Mouse (Mus musculus) CH12.LX (cell line): ENCODE results near the gene Cebpe. TPM values are rescaled to one million over a fixed set of nuclear protein-coding genes. Genes with fewer than 3 reads are reported as not detected.

Experiments
- DNase-seq: peaks from one replicate; pipeline ENCODE4 v3.0.0-alpha.2; 2013; ENCODE audit errors: extremely low read depth
- H3K27ac ChIP-seq: 2 replicates; pipeline ENCODE4 v1.5.1; 2012; ENCODE audit warnings: low read depth, mild to moderate bottlenecking, control low read depth, moderate library complexity; ENCODE audit not compliant: insufficient read depth
- H3K27me3 ChIP-seq: replicated peaks from 2 replicates; pipeline ENCODE3; 2012; ENCODE audit warnings: inconsistent platforms
- H3K36me3 ChIP-seq, 2 experiments: replicated peaks in 1 of 2; 2 replicates each; pipeline versions ENCODE3 to v1.6.1; 2012; ENCODE audit warnings: inconsistent platforms in 1 of 2, low read length in 1 of 2, mild to moderate bottlenecking in 1 of 2, mixed read lengths in 1 of 2, moderate library complexity in 1 of 2; ENCODE audit not compliant: control insufficient read depth in 1 of 2, insufficient read depth in 1 of 2
- H3K4me1 ChIP-seq, 2 experiments: 2 replicates each; pipeline ENCODE4 v1.6.1; 2012; ENCODE audit warnings: inconsistent platforms in 1 of 2, moderate library complexity in 1 of 2; ENCODE audit not compliant: insufficient read depth in 2 of 2, control insufficient read depth in 1 of 2
- H3K4me2 ChIP-seq: 2 replicates; pipeline ENCODE4 v1.6.1; 2012; ENCODE audit warnings: low read depth, mild to moderate bottlenecking, control low read depth; ENCODE audit not compliant: poor library complexity, insufficient read depth, severe bottlenecking
- H3K4me3 ChIP-seq, 3 experiments: fragments of 150-350 bp in 1 of 3; sonication (generic) in 1 of 3; replicated peaks in 1 of 3; 2 replicates each; pipeline versions ENCODE3 to v1.5.1; 2011 to 2012; ENCODE audit warnings: low read depth in 2 of 3, low read length in 2 of 3, mild to moderate bottlenecking in 2 of 3, moderate library complexity in 2 of 3, control low read depth in 1 of 3, improper control_type of control experiment in 1 of 3, inconsistent platforms in 1 of 3, mixed read lengths in 1 of 3; ENCODE audit not compliant: poor library complexity in 1 of 3
- H3K79me2 ChIP-seq: replicated peaks from 2 replicates; pipeline ENCODE4 v1.6.1; 2012; ENCODE audit warnings: mild to moderate bottlenecking, moderate library complexity; ENCODE audit not compliant: control insufficient read depth, poor library complexity, insufficient read depth, severe bottlenecking; ENCODE audit errors: extremely low read depth
- H3K9ac ChIP-seq: 2 replicates; pipeline ENCODE4 v1.6.1; 2012; ENCODE audit warnings: low read depth, mild to moderate bottlenecking, control low read depth, moderate library complexity; ENCODE audit not compliant: insufficient read depth
- H3K9me3 ChIP-seq: replicated peaks from 2 replicates; pipeline ENCODE3; 2012; ENCODE audit warnings: low read length, inconsistent platforms, mixed read lengths
- CHD1 ChIP-seq: IDR thresholded peaks from 2 replicates; pipeline ENCODE4 v1.6.1; 2012; ENCODE audit warnings: low read depth, low read length, improper control_type of control experiment, inconsistent platforms
- CHD2 ChIP-seq: IDR thresholded peaks from 2 replicates; pipeline ENCODE4 v1.6.1; 2011; ENCODE audit warnings: low read length, improper control_type of control experiment
- CTCF ChIP-seq, 2 experiments: IDR thresholded peaks in 1 of 2; conservative IDR thresholded peaks in 1 of 2; 2 replicates each; pipeline ENCODE4 v1.5.1; 2011 to 2012; ENCODE audit warnings: low read depth in 2 of 2, low read length in 2 of 2, improper control_type of control experiment in 1 of 2, inconsistent platforms in 1 of 2, mild to moderate bottlenecking in 1 of 2, moderate library complexity in 1 of 2
- EP300 ChIP-seq: IDR thresholded peaks from 2 replicates; pipeline ENCODE4 v1.6.1; 2011; ENCODE audit warnings: low read length, improper control_type of control experiment
- MAZ ChIP-seq: IDR thresholded peaks from 2 replicates; pipeline ENCODE4 v1.6.1; 2012; ENCODE audit warnings: low read depth, mild to moderate bottlenecking, inconsistent platforms, low read length, improper control_type of control experiment, moderate library complexity
- PAX5 ChIP-seq: IDR thresholded peaks from 2 replicates; pipeline ENCODE4 v1.6.1; 2012; ENCODE audit warnings: low read length, inconsistent platforms, mixed read lengths
- RAD21 ChIP-seq: IDR thresholded peaks from 2 replicates; pipeline ENCODE4 v1.6.1; 2011; ENCODE audit warnings: low read depth, mild to moderate bottlenecking, low read length, improper control_type of control experiment, moderate library complexity
- SIN3A ChIP-seq: IDR thresholded peaks from 2 replicates; pipeline ENCODE4 v1.6.1; 2012; ENCODE audit warnings: low read length, improper control_type of control experiment, inconsistent platforms
- SMC3 ChIP-seq: IDR thresholded peaks from 2 replicates; pipeline ENCODE4 v1.6.1; 2011; ENCODE audit warnings: low read depth, low read length, improper control_type of control experiment
- TCF12 ChIP-seq: IDR thresholded peaks from 2 replicates; pipeline ENCODE4 v1.6.1; 2014; ENCODE audit warnings: low read depth, mild to moderate bottlenecking, inconsistent platforms, low read length, improper control_type of control experiment
- UBTF ChIP-seq: IDR thresholded peaks from 2 replicates; pipeline ENCODE4 v1.6.1; 2012; ENCODE audit warnings: low read depth, mild to moderate bottlenecking, inconsistent platforms, low read length, improper control_type of control experiment, moderate library complexity
- ZC3H11A ChIP-seq: IDR thresholded peaks from 2 replicates; pipeline ENCODE4 v1.6.1; 2012; ENCODE audit warnings: low read depth, mild to moderate bottlenecking, inconsistent platforms, low read length, improper control_type of control experiment
- ZNF384 ChIP-seq: IDR thresholded peaks from 2 replicates; pipeline ENCODE4 v1.6.1; 2012; ENCODE audit warnings: low read depth, low read length, improper control_type of control experiment, inconsistent platforms
- dilution Hi-C: fragments of 300-500 bp; cut with MboI; formaldehyde crosslinking; loops from 2 replicates; pipeline ENCODE4 v1.14.3; 2020; ENCODE audit warnings: low sequenced_read_pairs; ENCODE audit not compliant: extremely low pct_unique_long_range_greater_than_20kb, extremely low pct_ligation_motif_present
- in situ Hi-C: fragments of 300-500 bp; cut with MboI; formaldehyde crosslinking; loops from 3 replicates; pipeline ENCODE4 v1.14.3; 2019; ENCODE audit warnings: low sequenced_read_pairs, low pct_ligation_motif_present, low pct_unique_long_range_greater_than_20kb, mixed read lengths
- polyA plus RNA-seq: library from polyadenylated mRNA; unstranded; fragments of >175 nt; gene quantifications from 2 replicates; pipeline ENCODE4 v1.2.1, GENCODE M21; 2012; ENCODE audit warnings: low read depth; ENCODE audit not compliant: insufficient read length
- total RNA-seq, 2 experiments: library from RNA; depleted of rRNA; stranded (reverse); fragments of 300-350 nt in 1 of 2; fragments of >200 nt in 1 of 2; gene quantifications; 2 replicates each; pipeline ENCODE4 v1.2.3; 2012 to 2014

Cebpe gene
- total and polyA plus RNA-seq, 3 experiments: 0.34 TPM; not detected in 2

- Histone ChIP-seq H3K79me2 (peaks cover 2% of the 10 kb centered on the region), H3K27me3 (no peaks in the 10 kb centered on the region), H3K9me3 (no peaks in the 10 kb centered on the region), H3K4me3 (no peak overlapping the region), H3K4me2 (no peak overlapping the region), H3K27ac (no peak overlapping the region), H3K36me3 (peaks cover 45 to 83% of the 10 kb centered on the region in 2 experiments), H3K4me1 (no peaks in the 10 kb centered on the region; a peak in 1 of 4 replicates), H3K9ac (no peak overlapping the region)
- peak; percentile 36 for DNase-seq
- dilution Hi-C loops (no loop called here), in situ Hi-C loops (no loop called here)
- TF ChIP-seq PAX5 (no peak), RAD21 (peak; percentile 41), CTCF (conservative IDR thresholded peaks at IDR 0.05 in 1 of 2, IDR thresholded peaks at IDR 0.05 in 1 of 2; ENCODE audit: low read depth in 2 of 2, low read length in 2 of 2) (peak; percentile 66 to 69; a peak in 3 of 4 replicates), SMC3 (peak; percentile 58), UBTF (no peak)
Measured at GRCm38 (mm10) chr14:54669381-54669780, 42.6 kb downstream of the Cebpe start.

- H3K4me2 ChIP-seq: no peak overlapping the region
- no peak overlapping the region for H3K9ac ChIP-seq
- no peak overlapping the region for H3K4me3 ChIP-seq
- no peaks in the 10 kb centered on the region for H3K27me3 ChIP-seq
- in situ Hi-C loops (no loop called here), dilution Hi-C loops (no loop called here)
- H3K9me3 ChIP-seq: no peaks in the 10 kb centered on the region
- no peak for DNase-seq
- peaks cover 73 to 94% of the 10 kb centered on the region in 2 experiments for H3K36me3 ChIP-seq
- no peaks in the 10 kb centered on the region; the same call in none of the 2 replicates for H3K79me2 ChIP-seq
- TF ChIP-seq CHD1 (no peak), SMC3 (no peak), CHD2 (no peak), TCF12 (no peak), UBTF (no peak), MAZ (no peak), EP300 (no peak), ZC3H11A (no peak), ZNF384 (no peak), RAD21 (no peak), SIN3A (no peak)
- H3K4me1 ChIP-seq: no peaks in the 10 kb centered on the region
- no peak overlapping the region for H3K27ac ChIP-seq
Measured at GRCm38 (mm10) chr14:54664477-54665222, 47.3 kb downstream of the Cebpe start.

Other genes with a start within 250 kb of the Cebpe start
Only the 20 nearest of the 24 such genes appear.
- gene Prmt5, start 194.6 kb downstream of the Cebpe start, total RNA-seq (2012; rRNA removed): 157 and 159 TPM in 2 replicates
- 106 and 110 TPM in 2 replicates for gene Prmt5, start 194.6 kb downstream of the Cebpe start, total RNA-seq (2014; rRNA removed)
- gene Prmt5, start 194.6 kb downstream of the Cebpe start, polyA plus RNA-seq: 185 and 206 TPM in 2 replicates
- gene Haus4, start 157.6 kb downstream of the Cebpe start, total RNA-seq (2012; rRNA removed): 65.5 and 71.8 TPM in 2 replicates
- gene Haus4, start 157.6 kb downstream of the Cebpe start, total RNA-seq (2014; rRNA removed): 88.6 and 94.3 TPM in 2 replicates
- gene Haus4, start 157.6 kb downstream of the Cebpe start, polyA plus RNA-seq: 109 and 116 TPM in 2 replicates
- gene Ajuba, start 134.6 kb downstream of the Cebpe start, total RNA-seq (2012; rRNA removed): 0.13 TPM in 1 of 2 replicates, not detected in the other
- gene Ajuba, start 134.6 kb downstream of the Cebpe start, total RNA-seq (2014; rRNA removed): 0.09 TPM in 1 of 2 replicates, not detected in the other
- gene Ajuba, start 134.6 kb downstream of the Cebpe start, polyA plus RNA-seq: 0.18 and 0.34 TPM in 2 replicates
- gene 4931414P19Rik, start 106.2 kb downstream of the Cebpe start, total RNA-seq (2012; rRNA removed): 2.9 and 3.6 TPM in 2 replicates
- gene 4931414P19Rik, start 106.2 kb downstream of the Cebpe start, total RNA-seq (2014; rRNA removed): 1.5 TPM in 2 replicates
- gene 4931414P19Rik, start 106.2 kb downstream of the Cebpe start, polyA plus RNA-seq: 2.7 and 3.8 TPM in 2 replicates
- gene Psmb5, start 94.2 kb downstream of the Cebpe start, total RNA-seq (2012; rRNA removed): 411 and 418 TPM in 2 replicates
- gene Psmb5, start 94.2 kb downstream of the Cebpe start, total RNA-seq (2014; rRNA removed): 416 and 455 TPM in 2 replicates
- 299 and 371 TPM in 2 replicates for gene Psmb5, start 94.2 kb downstream of the Cebpe start, polyA plus RNA-seq
- not detected in 2 replicates for gene Psmb11, start 90.7 kb downstream of the Cebpe start, total RNA-seq (2012; rRNA removed)
- gene Psmb11, start 90.7 kb downstream of the Cebpe start, total RNA-seq (2014; rRNA removed): not detected in 2 replicates
- not detected in 2 replicates for gene Psmb11, start 90.7 kb downstream of the Cebpe start, polyA plus RNA-seq
- not detected in 2 replicates for gene Gm17606, start 71.2 kb downstream of the Cebpe start, total RNA-seq (2012; rRNA removed)
- not detected in 2 replicates for gene Gm17606, start 71.2 kb downstream of the Cebpe start, total RNA-seq (2014; rRNA removed)
- 1.9 and 2.5 TPM in 2 replicates for gene Gm17606, start 71.2 kb downstream of the Cebpe start, polyA plus RNA-seq
- gene Cdh24, start 70.8 kb downstream of the Cebpe start, total RNA-seq (2012; rRNA removed): 1.5 and 1.6 TPM in 2 replicates
- 1.0 and 1.2 TPM in 2 replicates for gene Cdh24, start 70.8 kb downstream of the Cebpe start, total RNA-seq (2014; rRNA removed)
- 4.9 and 5.4 TPM in 2 replicates for gene Cdh24, start 70.8 kb downstream of the Cebpe start, polyA plus RNA-seq
- 33.1 and 37.4 TPM in 2 replicates for gene 1700123O20Rik, start 26.0 kb downstream of the Cebpe start, total RNA-seq (2012; rRNA removed)
- 56.0 and 59.1 TPM in 2 replicates for gene 1700123O20Rik, start 26.0 kb downstream of the Cebpe start, total RNA-seq (2014; rRNA removed)
- 60.7 and 63.3 TPM in 2 replicates for gene 1700123O20Rik, start 26.0 kb downstream of the Cebpe start, polyA plus RNA-seq
- 118 and 148 TPM in 2 replicates for gene Acin1, start 25.2 kb downstream of the Cebpe start, total RNA-seq (2012; rRNA removed)
- gene Acin1, start 25.2 kb downstream of the Cebpe start, total RNA-seq (2014; rRNA removed): 74.0 and 85.6 TPM in 2 replicates
- 324 and 364 TPM in 2 replicates for gene Acin1, start 25.2 kb downstream of the Cebpe start, polyA plus RNA-seq
- not detected in 2 replicates for gene Gm29776, start 13.3 kb downstream of the Cebpe start, total RNA-seq (2012; rRNA removed)
- gene Gm29776, start 13.3 kb downstream of the Cebpe start, total RNA-seq (2014; rRNA removed): not detected in 2 replicates
- not detected in 2 replicates for gene Gm29776, start 13.3 kb downstream of the Cebpe start, polyA plus RNA-seq
- 0.08 and 0.13 TPM in 2 replicates for gene Slc7a8, start 69.8 kb upstream of the Cebpe start, total RNA-seq (2012; rRNA removed)
- gene Slc7a8, start 69.8 kb upstream of the Cebpe start, total RNA-seq (2014; rRNA removed): not detected in 2 replicates
- 0.16 and 0.17 TPM in 2 replicates for gene Slc7a8, start 69.8 kb upstream of the Cebpe start, polyA plus RNA-seq
- gene Rnf212b, start 102.0 kb upstream of the Cebpe start, total RNA-seq (2012; rRNA removed): not detected in 2 replicates
- not detected in 2 replicates for gene Rnf212b, start 102.0 kb upstream of the Cebpe start, total RNA-seq (2014; rRNA removed)
- gene Rnf212b, start 102.0 kb upstream of the Cebpe start, polyA plus RNA-seq: not detected in 2 replicates
- gene Homez, start 158.8 kb upstream of the Cebpe start, total RNA-seq (2012; rRNA removed): 2.3 and 3.7 TPM in 2 replicates
- 3.5 TPM in 2 replicates for gene Homez, start 158.8 kb upstream of the Cebpe start, total RNA-seq (2014; rRNA removed)
- 2.3 and 7.2 TPM in 2 replicates for gene Homez, start 158.8 kb upstream of the Cebpe start, polyA plus RNA-seq
- gene Ppp1r3e, start 165.4 kb upstream of the Cebpe start, total RNA-seq (2012; rRNA removed): 1.3 and 1.6 TPM in 2 replicates
- gene Ppp1r3e, start 165.4 kb upstream of the Cebpe start, total RNA-seq (2014; rRNA removed): 0.51 and 0.55 TPM in 2 replicates
- gene Ppp1r3e, start 165.4 kb upstream of the Cebpe start, polyA plus RNA-seq: 1.2 and 1.4 TPM in 2 replicates
- 4.8 and 6.2 TPM in 2 replicates for gene Bcl2l2, start 171.2 kb upstream of the Cebpe start, total RNA-seq (2012; rRNA removed)
- 0.32 and 0.50 TPM in 2 replicates for gene Bcl2l2, start 171.2 kb upstream of the Cebpe start, total RNA-seq (2014; rRNA removed)
- 0.46 and 0.76 TPM in 2 replicates for gene Bcl2l2, start 171.2 kb upstream of the Cebpe start, polyA plus RNA-seq
- 0.13 TPM in 1 of 2 replicates, not detected in the other for gene Gm20521, start 171.3 kb upstream of the Cebpe start, total RNA-seq (2012; rRNA removed)
- not detected in 2 replicates for gene Gm20521, start 171.3 kb upstream of the Cebpe start, total RNA-seq (2014; rRNA removed)
- not detected in 2 replicates for gene Gm20521, start 171.3 kb upstream of the Cebpe start, polyA plus RNA-seq
- 56.8 and 73.7 TPM in 2 replicates for gene Pabpn1, start 180.3 kb upstream of the Cebpe start, total RNA-seq (2012; rRNA removed)
- 85.5 and 88.0 TPM in 2 replicates for gene Pabpn1, start 180.3 kb upstream of the Cebpe start, total RNA-seq (2014; rRNA removed)
- gene Pabpn1, start 180.3 kb upstream of the Cebpe start, polyA plus RNA-seq: 275 and 302 TPM in 2 replicates
- 0.71 and 1.1 TPM in 2 replicates for gene Slc22a17, start 201.0 kb upstream of the Cebpe start, total RNA-seq (2012; rRNA removed)
- gene Slc22a17, start 201.0 kb upstream of the Cebpe start, total RNA-seq (2014; rRNA removed): 0.04 and 0.16 TPM in 2 replicates
- gene Slc22a17, start 201.0 kb upstream of the Cebpe start, polyA plus RNA-seq: 0.15 and 0.34 TPM in 2 replicates
- not detected in 2 replicates for gene Efs, start 214.0 kb upstream of the Cebpe start, total RNA-seq (2012; rRNA removed)
- not detected in 2 replicates for gene Efs, start 214.0 kb upstream of the Cebpe start, total RNA-seq (2014; rRNA removed)
- gene Efs, start 214.0 kb upstream of the Cebpe start, polyA plus RNA-seq: not detected in 2 replicates